Mouse (Mus musculus) embryonic facial prominence, embryonic 13.5 days (tissue): ENCODE data around the gene Marc2. TPM values are rescaled to one million over a fixed set of nuclear protein-coding genes. Genes with fewer than 3 reads are reported as not detected.

Experiments used
- ATAC-seq: fragments of 200-750 bp; cut with Nextera tagmentation; 2 replicates; pipeline ENCODE4 v1.8.0; 2017; ENCODE audit warnings: low read depth; ENCODE audit not compliant: insufficient number of reproducible peaks, insufficient read depth, low FRiP score, low TSS enrichment
- H3K27ac ChIP-seq: fragments of 300-500 bp; sonication (generic); 2 replicates; pipeline ENCODE4 v1.5.1; 2015; ENCODE audit warnings: moderate library complexity, mild to moderate bottlenecking, inconsistent platforms
- H3K27me3 ChIP-seq: fragments of 300-500 bp; sonication (generic); 2 replicates; pipeline ENCODE4 v1.6.1; 2015; ENCODE audit warnings: mild to moderate bottlenecking, inconsistent platforms
- H3K36me3 ChIP-seq: fragments of 300-500 bp; sonication (generic); 2 replicates; pipeline ENCODE4 v1.6.1; 2015; ENCODE audit warnings: mild to moderate bottlenecking, inconsistent platforms
- H3K4me1 ChIP-seq: fragments of 300-500 bp; sonication (generic); 2 replicates; pipeline ENCODE4 v1.6.1; 2015; ENCODE audit warnings: inconsistent platforms
- H3K4me2 ChIP-seq: fragments of 300-500 bp; sonication (generic); 2 replicates; pipeline ENCODE4 v1.6.1; 2015; ENCODE audit warnings: moderate library complexity, mild to moderate bottlenecking, inconsistent platforms
- H3K4me3 ChIP-seq: fragments of 300-500 bp; sonication (generic); 2 replicates; pipeline ENCODE4 v1.5.1; 2015; ENCODE audit warnings: mild to moderate bottlenecking, inconsistent platforms
- H3K9ac ChIP-seq: fragments of 300-500 bp; sonication (generic); 2 replicates; pipeline ENCODE4 v1.6.1; 2015; ENCODE audit warnings: mild to moderate bottlenecking, inconsistent platforms
- H3K9me3 ChIP-seq: fragments of 300-500 bp; sonication (generic); 2 replicates; pipeline ENCODE4 v1.6.1; 2016; ENCODE audit warnings: inconsistent platforms
- WGBS: fragments of 180-500 bp; shearing (Covaris S2); methylation state at CpG from one replicate; pipeline ENCODE4 v1.1.7; 2015; ENCODE audit warnings: mixed read lengths; 5-methylcytosine and 5-hydroxymethylcytosine counted together
- microRNA counts: library from miRNA; unstranded; fragments of <30 nt; microRNA quantifications from one replicate; lab custom pipeline; 2016
- microRNA-seq: library from miRNA; unstranded; fragments of <30 nt; microRNA quantifications from one replicate; pipeline ENCODE4, GENCODE M21; 2016
- polyA plus RNA-seq: library from polyadenylated mRNA; unstranded; fragments of >200 nt; fragmentation: Nextera tagmentation; extraction: Ambion mirVana; gene quantifications from 2 replicates; pipeline ENCODE4 v1.2.1, GENCODE M21; 2015

The Marc2 gene
- polyA plus RNA-seq, 1 experiment from 2014 or later: 164 TPM

- H3K9ac ChIP-seq: no peak overlapping the region
Measured at GRCm38 (mm10) chr1:184771202-184771890, 74.9 kb downstream of the Marc2 start.

GRCm38 (mm10) chr1:184763866-184764265, 82.4 kb downstream of the Marc2 start:
- Histone ChIP-seq H3K9ac (no peak overlapping the region), H3K27ac (no peak overlapping the region), H3K27me3 (no peaks in the 10 kb centered on the region), H3K4me3 (no peak overlapping the region), H3K9me3 (no peaks in the 10 kb centered on the region), H3K4me2 (no peak overlapping the region), H3K4me1 (no peaks in the 10 kb centered on the region), H3K36me3 (no peaks in the 10 kb centered on the region)
- no peak for ATAC-seq
- WGBS: 42% methylated on average over 3 of the region's 3 CpGs

More at GRCm38 (mm10) chr1:184771202-184771890, 74.9 kb downstream of the Marc2 start:
- peaks cover 9% of the 10 kb centered on the region for H3K4me1 ChIP-seq
- no peak for ATAC-seq
- H3K27me3 ChIP-seq: peaks cover 28% of the 10 kb centered on the region
- WGBS: 23% methylated on average over 18 of the region's 18 CpGs
- H3K27ac ChIP-seq: no peak overlapping the region
- H3K9me3 ChIP-seq: no peaks in the 10 kb centered on the region
- H3K4me3 ChIP-seq: peak overlapping the region; percentile 20; the same call in 1 of the 2 replicates
- H3K4me2 ChIP-seq: peak overlapping the region; percentile 47
- H3K36me3 ChIP-seq: no peaks in the 10 kb centered on the region

MicroRNA genes within 50 kb of the gene (microRNA counts, 519-probe panel; counts per million panel counts)
- microRNA mmu-miR-1981 (lab: Ali Mortazavi, UCI): 3,608 counts per million, percentile 80 among the panel's probes with 10 or more counts

Small RNA genes lying within 50 kb of the gene (microRNA-seq; reads per million reads assigned to microRNA genes)
- gene Mir1981: 53.1 reads per million, percentile 45 among the genes with 10 or more reads in this experiment

Other genes with a start within 250 kb of the Marc2 start
- 13.3 and 14.9 TPM in 2 replicates for gene Hlx, start 113.8 kb downstream of the Marc2 start, polyA plus RNA-seq
- gene Marc1, start 35.1 kb downstream of the Marc2 start, polyA plus RNA-seq: 0.36 TPM in 1 of 2 replicates, not detected in the other
- gene C130074G19Rik, start 36.8 kb upstream of the Marc2 start, polyA plus RNA-seq: 1.4 and 1.6 TPM in 2 replicates
- gene Mark1, start 153.1 kb upstream of the Marc2 start, polyA plus RNA-seq: 4.5 and 6.3 TPM in 2 replicates